Mouse (Mus musculus) heart, embryonic 12.5 days (tissue): ENCODE data around the gene Foxn1. TPM values are rescaled to one million over a fixed set of nuclear protein-coding genes. Genes with fewer than 3 reads are reported as not detected.

ENCODE experiments used
- ATAC-seq: fragments of 200-750 bp; cut with Nextera tagmentation; 2 replicates; pipeline ENCODE4 v1.8.0; 2017; ENCODE audit warnings: moderate TSS enrichment, moderate library complexity; ENCODE audit not compliant: insufficient number of reproducible peaks, low FRiP score
- H3K27ac ChIP-seq: fragments of 300-500 bp; sonication (generic); 2 replicates; pipeline ENCODE4 v1.5.1; 2016; ENCODE audit warnings: mild to moderate bottlenecking, moderate library complexity; ENCODE audit not compliant: poor library complexity, severe bottlenecking
- H3K27me3 ChIP-seq: fragments of 300-500 bp; sonication (generic); replicated peaks from 2 replicates; pipeline ENCODE4 v1.6.1; 2016; ENCODE audit warnings: mild to moderate bottlenecking, moderate library complexity
- H3K36me3 ChIP-seq: fragments of 300-500 bp; sonication (generic); 2 replicates; pipeline ENCODE4 v1.6.1; 2016; ENCODE audit warnings: mild to moderate bottlenecking, moderate library complexity
- H3K4me1 ChIP-seq: fragments of 300-500 bp; sonication (generic); replicated peaks from 2 replicates; pipeline ENCODE4 v1.6.1; 2016; ENCODE audit warnings: mild to moderate bottlenecking
- H3K4me2 ChIP-seq: fragments of 300-500 bp; sonication (generic); 2 replicates; pipeline ENCODE4 v1.6.1; 2016; ENCODE audit warnings: mild to moderate bottlenecking, moderate library complexity
- H3K4me3 ChIP-seq: fragments of 300-500 bp; sonication (generic); 2 replicates; pipeline ENCODE4 v1.5.1; 2016; ENCODE audit warnings: mild to moderate bottlenecking
- H3K9ac ChIP-seq: fragments of 300-500 bp; sonication (generic); 2 replicates; pipeline ENCODE4 v1.6.1; 2016; ENCODE audit warnings: mild to moderate bottlenecking, moderate library complexity
- H3K9me3 ChIP-seq: fragments of 300-500 bp; sonication (generic); replicated peaks from 2 replicates; pipeline ENCODE4 v1.6.1; 2016; ENCODE audit warnings: mild to moderate bottlenecking, moderate library complexity
- WGBS: fragments of 180-500 bp; shearing (Covaris S2); methylation state at CpG from one replicate; pipeline ENCODE4 v1.1.7; 2016; 5-methylcytosine and 5-hydroxymethylcytosine counted together
- polyA plus RNA-seq: library from polyadenylated mRNA; unstranded; fragments of >200 nt; fragmentation: Nextera tagmentation; extraction: Ambion mirVana; gene quantifications from 2 replicates; pipeline ENCODE4 v1.2.1, GENCODE M21; 2016

The Foxn1 gene
- polyA plus RNA-seq, 1 experiment from 2014 or later, result not detected

DNA sequence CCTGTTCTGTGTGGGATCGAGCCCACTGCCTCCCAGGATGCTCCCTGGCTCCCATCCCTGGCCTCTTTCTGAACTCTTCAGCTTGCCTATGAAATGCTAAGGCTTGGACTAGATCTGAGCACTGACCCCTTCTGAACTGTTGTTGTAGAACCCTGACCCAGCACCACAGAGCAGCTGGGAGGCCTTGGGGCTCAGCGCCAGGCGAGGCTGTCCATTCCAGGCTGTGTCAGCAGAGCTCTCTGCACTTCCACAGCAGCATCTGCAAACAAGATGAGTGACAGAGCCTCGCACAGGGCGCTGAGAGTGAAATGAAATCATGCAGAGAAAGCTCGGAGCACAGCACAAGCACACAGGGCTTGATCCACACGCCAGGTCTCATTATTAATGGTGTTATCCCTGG is 13.7 kb downstream of the Foxn1 start:
- peaks cover 11% of the 10 kb centered on the region for H3K27me3 ChIP-seq
- 57% methylated on average over 7 of the region's 7 CpGs for WGBS
- H3K9ac ChIP-seq, result 0 out of 2 replicates have a peak overlapping the region, but pooled peaks have one; percentile 12
- H3K36me3 ChIP-seq, result no peaks in the 10 kb centered on the region
- no peaks in the 10 kb centered on the region for H3K9me3 ChIP-seq
- no peak overlapping the region for H3K27ac ChIP-seq
- no peak overlapping the region for H3K4me3 ChIP-seq
- H3K4me1 ChIP-seq, result no peaks in the 10 kb centered on the region
- no peak for ATAC-seq
- no peak overlapping the region for H3K4me2 ChIP-seq

DNA sequence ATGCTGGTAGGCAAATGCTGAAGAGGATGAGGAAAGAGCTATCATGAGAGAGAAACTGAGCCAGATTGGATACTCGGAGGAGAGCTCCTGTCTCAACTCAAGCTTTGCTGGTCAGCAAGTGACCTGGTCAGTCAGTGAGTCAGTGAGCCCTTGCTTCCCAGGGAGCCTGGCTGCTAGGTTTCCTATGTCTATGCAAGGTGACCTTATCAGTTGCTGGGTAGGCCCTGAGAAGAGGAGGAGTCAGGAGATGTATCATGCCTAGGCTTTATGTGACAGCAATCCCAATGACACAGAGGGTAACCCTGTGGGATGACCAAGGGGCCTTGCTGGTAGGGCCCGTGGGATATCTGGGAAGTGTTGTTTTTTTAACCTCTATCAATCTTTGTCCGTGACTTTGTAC is 14.2 kb downstream of the Foxn1 start:
- Histone ChIP-seq H3K9me3 (no peaks in the 10 kb centered on the region), H3K27me3 (peaks cover 7% of the 10 kb centered on the region; the same call in 1 of the 2 replicates), H3K27ac (no peak overlapping the region), H3K4me1 (no peaks in the 10 kb centered on the region), H3K4me3 (no peak overlapping the region), H3K36me3 (no peaks in the 10 kb centered on the region), H3K9ac (no peak overlapping the region), H3K4me2 (no peak overlapping the region)
- no peak for ATAC-seq
- 63% methylated on average over 3 of the region's 3 CpGs for WGBS

DNA sequence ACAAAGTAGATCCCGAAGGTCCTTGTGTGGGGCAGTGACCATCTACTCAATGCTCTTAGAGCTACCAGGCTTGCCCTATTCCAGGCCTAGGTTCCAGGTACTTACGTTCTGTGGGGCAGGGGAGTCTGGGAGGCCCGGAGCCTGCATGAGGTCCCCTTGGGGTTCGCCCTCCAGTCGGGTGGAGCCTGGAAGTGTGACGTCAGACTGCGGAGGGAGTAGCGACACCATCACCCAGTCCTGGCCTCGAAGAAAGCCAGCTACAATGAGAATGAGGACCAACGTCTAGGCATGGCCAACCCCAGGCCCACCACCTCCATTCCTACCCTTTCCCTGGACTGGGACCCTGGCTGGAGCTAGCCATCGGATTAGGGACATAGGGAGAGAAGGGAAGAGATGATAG is 14.6 kb downstream of the Foxn1 start:
- no peaks in the 10 kb centered on the region for H3K36me3 ChIP-seq
- 0 out of 2 replicates have a peak, but pooled peaks cover 5% of the 10 kb centered on the region for H3K27me3 ChIP-seq
- no peaks in the 10 kb centered on the region for H3K9me3 ChIP-seq
- H3K4me3 ChIP-seq, result no peak overlapping the region
- no peak overlapping the region for H3K9ac ChIP-seq
- ATAC-seq, result no peak
- WGBS, result 84% methylated on average over 11 of the region's 11 CpGs
- H3K27ac ChIP-seq, result no peak overlapping the region
- no peak overlapping the region for H3K4me2 ChIP-seq
- H3K4me1 ChIP-seq, result no peaks in the 10 kb centered on the region

DNA sequence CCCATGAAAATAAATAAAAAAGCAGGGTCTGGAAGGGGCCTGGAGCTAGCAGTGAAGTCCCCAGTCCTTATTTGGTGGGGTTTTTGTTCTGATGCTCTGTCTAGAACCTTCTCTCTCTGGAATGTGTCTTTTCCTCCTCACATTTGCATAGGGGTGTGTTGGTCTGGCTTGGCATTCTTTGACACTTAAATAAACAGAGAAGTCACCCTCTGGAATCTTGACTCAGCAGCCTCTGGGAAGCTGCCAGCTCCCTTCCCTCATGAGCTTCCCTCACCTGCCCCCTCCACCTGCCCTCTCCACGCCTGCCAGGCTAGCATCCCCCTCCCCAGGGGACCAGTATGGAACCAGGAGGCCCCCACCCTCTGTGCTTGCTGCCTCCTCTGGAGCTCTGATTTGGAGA is 16.0 kb downstream of the Foxn1 start:
- Histone ChIP-seq H3K4me3 (no peak overlapping the region), H3K4me1 (no peaks in the 10 kb centered on the region), H3K27me3 (0 out of 2 replicates have a peak, but pooled peaks cover 8% of the 10 kb centered on the region), H3K9me3 (no peaks in the 10 kb centered on the region), H3K9ac (no peak overlapping the region), H3K27ac (no peak overlapping the region), H3K4me2 (no peak overlapping the region), H3K36me3 (no peaks in the 10 kb centered on the region)
- no peak for ATAC-seq
- WGBS, result 50% methylated on average over 1 of the region's 1 CpGs

DNA sequence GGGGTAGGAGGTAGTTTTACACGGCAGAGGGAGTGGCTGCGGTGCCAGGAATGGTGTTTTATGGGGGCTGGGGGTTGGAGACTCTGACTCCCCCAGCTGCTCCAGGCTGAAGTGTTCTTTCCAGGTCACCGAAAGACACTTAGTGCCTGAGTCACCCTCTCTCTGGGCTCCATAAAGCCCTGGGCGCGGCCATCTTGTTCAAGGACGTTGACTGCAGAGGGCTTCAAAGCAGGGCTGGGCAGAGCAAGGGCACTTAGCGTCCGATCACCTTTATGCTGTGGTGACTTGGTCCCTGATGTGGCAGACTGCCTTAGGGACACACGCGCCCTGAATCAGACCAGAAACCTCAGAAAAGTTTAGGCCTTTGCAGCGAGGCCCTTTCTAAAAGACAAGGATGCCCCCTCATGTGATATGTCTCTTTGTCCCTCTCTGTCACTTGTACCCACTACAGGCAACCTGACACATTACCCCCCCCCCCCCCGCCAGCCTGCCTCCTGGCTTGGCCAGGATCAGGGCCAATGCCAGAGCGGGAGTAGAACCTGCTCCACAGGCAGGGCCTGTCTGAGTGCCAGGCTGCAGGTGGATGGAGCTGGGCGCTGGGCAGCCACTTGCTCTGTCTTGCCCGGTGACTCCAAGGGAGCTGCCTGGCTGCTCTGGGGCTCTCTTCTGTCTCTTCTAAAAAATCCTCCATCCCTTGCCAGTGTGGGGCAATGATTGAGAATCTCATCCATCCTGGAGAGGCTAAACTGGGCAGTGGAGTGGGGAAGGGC is 18.7 kb downstream of the Foxn1 start:
- H3K27me3 ChIP-seq, result 0 out of 2 replicates have a peak, but pooled peaks cover 20% of the 10 kb centered on the region
- 86% methylated on average over 15 of the region's 15 CpGs for WGBS

DNA sequence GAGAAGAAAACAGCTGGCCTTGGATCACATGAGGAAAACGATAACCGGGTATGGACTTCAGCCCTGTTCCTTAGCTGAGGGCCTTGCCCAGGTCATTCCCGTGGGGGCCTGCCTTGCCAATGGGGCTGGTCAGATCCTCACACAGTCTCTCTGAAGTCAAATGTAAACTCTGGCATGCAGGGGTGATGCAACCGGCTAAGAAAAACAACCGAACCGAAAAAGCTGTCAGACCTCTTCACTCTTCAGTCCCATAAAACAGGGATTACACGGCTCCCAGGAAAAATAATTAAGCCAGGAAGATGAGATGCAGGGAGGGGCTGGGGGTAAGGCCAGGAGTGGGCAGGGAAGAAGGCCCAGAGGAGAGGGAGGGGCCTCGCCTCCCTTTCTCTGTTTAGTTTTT is 22.3 kb downstream of the Foxn1 start:
- no peak for ATAC-seq
- no peaks in the 10 kb centered on the region for H3K9me3 ChIP-seq
- H3K4me1 ChIP-seq, result no peaks in the 10 kb centered on the region
- H3K36me3 ChIP-seq, result no peaks in the 10 kb centered on the region
- H3K4me2 ChIP-seq, result no peak overlapping the region
- 53% methylated on average over 8 of the region's 8 CpGs for WGBS
- peaks cover 30% of the 10 kb centered on the region; the same call in 1 of the 2 replicates for H3K27me3 ChIP-seq
- no peak overlapping the region for H3K9ac ChIP-seq
- no peak overlapping the region for H3K4me3 ChIP-seq
- no peak overlapping the region for H3K27ac ChIP-seq

More for the DNA sequence above, 18.7 kb downstream of the Foxn1 start:
- Histone ChIP-seq H3K4me3 (no peak overlapping the region), H3K9me3 (no peaks in the 10 kb centered on the region), H3K4me1 (no peaks in the 10 kb centered on the region), H3K9ac (no peak overlapping the region), H3K27ac (no peak overlapping the region), H3K36me3 (no peaks in the 10 kb centered on the region), H3K4me2 (no peak overlapping the region)
- no peak for ATAC-seq

DNA sequence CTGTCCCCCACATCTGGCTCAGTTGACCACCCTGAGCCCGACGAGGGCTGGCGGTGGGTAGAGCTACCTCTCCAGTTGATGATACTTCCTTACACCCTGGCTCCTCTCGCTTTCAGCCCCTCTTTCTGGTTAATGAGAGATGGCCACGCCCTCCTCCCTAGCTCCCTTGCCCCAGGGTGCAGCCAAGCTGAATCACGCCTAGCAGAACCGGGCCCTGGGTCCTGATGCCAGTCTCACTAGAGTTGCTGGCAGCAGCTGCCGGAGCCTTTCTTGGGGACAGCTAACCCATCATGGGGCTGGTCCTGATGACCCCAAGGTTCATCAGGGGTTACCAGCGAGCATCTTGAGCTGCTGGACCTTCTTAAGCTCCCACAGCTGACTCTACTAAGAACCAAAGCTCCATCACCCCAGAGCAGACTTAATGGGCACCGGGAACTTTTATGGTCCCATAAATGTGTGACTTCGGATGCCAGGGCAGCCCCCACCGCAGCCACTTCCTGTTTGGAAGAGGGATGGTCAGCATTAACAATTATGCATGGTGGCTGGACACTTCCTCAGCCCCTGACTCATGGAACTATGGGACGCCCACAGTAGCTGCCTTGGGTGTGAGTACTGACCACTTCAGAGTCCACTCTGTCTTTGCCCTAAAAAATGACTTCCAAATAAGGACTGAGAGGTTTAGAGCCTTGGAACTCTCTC is 22.9 kb downstream of the Foxn1 start:
- H3K4me1 ChIP-seq, result no peaks in the 10 kb centered on the region
- ATAC-seq, result no peak
- H3K9me3 ChIP-seq, result no peaks in the 10 kb centered on the region
- H3K4me3 ChIP-seq, result no peak overlapping the region
- H3K9ac ChIP-seq, result no peak overlapping the region
- H3K4me2 ChIP-seq, result no peak overlapping the region
- 75% methylated on average over 13 of the region's 13 CpGs for WGBS
- H3K27ac ChIP-seq, result no peak overlapping the region
- H3K36me3 ChIP-seq, result no peaks in the 10 kb centered on the region
- peaks cover 35% of the 10 kb centered on the region for H3K27me3 ChIP-seq

DNA sequence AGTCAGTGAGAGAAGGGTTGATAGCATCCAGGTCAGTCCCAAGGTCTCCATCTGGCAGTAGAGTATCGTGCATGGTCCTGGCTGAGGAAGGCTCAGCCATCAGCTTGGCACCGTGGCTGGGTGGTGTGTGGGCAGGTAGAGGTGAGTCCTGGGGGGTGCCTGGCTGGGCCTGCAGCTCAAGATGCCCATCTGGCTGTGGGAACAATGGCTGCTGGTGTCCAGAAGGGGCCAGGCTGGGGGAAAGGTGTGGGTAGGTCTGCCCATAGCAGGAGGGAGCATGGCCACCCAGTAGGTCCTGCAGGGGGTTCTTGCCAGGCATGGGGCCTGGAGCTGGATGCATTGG is 25.6 kb downstream of the Foxn1 start:
- ATAC-seq, result peak; percentile 8; the same call in 1 of the 2 replicates
- 60% methylated on average over 2 of the region's 2 CpGs for WGBS
- Histone ChIP-seq H3K27ac (no peak overlapping the region), H3K4me3 (no peak overlapping the region), H3K27me3 (peaks cover 37% of the 10 kb centered on the region), H3K9me3 (no peaks in the 10 kb centered on the region), H3K4me1 (no peaks in the 10 kb centered on the region), H3K4me2 (no peak overlapping the region), H3K9ac (no peak overlapping the region), H3K36me3 (no peaks in the 10 kb centered on the region)

DNA sequence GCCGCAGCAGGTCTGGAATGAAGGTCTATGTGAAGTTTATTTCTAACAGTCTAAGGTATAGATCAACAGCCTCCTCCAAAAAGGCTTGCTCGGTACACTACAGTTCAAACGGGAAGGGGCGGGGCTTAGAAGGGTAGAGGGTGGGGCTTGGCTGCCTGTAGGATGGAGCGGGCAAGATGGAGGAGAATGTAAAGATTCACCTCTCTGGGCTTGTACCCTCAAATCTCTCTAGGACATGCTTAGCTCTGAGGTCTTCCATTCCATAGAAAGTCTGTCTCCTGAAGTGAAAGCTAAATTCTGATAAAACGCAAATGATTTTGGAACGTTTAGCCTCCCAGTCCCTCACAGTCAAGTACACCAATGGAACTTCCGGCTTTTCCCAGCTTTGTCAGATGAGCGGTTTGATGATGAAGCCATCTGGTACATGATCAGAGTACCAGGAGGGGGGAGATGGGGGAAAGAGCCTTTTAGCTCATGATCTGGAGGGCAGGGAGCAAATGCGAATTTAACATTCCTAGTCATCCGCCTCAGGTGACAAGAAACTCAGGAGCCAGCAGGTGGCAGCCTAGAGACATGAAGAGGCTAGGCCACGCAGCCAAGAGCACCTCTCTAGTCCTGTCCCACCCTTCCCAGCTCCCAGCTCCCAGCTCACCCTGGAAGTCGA is 26.1 kb downstream of the Foxn1 start:
- Histone ChIP-seq H3K9me3 (no peaks in the 10 kb centered on the region), H3K4me3 (peak overlapping the region; percentile 37), H3K9ac (no peak overlapping the region), H3K4me1 (no peaks in the 10 kb centered on the region), H3K36me3 (no peaks in the 10 kb centered on the region), H3K27me3 (peaks cover 37% of the 10 kb centered on the region), H3K4me2 (peak overlapping the region; percentile 67), H3K27ac (no peak overlapping the region)
- ATAC-seq, result peak; percentile 67
- WGBS, result 8% methylated on average over 13 of the region's 13 CpGs

DNA sequence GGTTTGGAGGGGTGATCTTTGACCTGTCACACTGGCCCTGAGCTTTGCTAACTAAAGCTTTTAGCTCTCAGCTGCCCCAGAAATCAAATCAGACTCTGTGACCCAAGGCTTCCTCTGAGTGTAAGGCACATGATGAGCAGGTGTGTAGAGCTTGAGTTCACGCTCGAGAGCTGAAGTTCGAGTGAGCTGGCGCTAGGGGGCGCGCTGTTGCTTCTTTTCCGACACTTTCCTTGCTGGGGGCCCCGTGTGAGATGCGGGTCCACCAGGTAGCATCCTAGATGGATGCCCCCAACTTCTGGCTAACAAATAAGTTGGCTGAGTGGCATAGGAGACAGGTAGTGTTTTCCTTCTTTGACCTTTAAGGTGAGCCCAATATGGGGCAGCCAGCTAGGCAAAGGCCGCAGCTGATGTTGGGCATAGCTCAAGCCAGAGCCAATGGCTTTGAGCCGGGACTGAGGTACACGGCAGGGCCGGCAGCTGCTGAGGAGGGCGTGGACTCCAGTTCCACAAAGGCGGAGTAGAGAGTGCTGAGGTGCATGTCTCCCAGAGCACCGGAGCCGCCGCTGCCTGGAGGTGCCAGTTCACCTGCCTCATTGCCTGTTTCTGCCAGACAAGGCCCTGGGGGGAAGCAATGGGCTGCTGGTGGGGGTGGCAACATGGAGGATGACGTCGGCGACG is 27.9 kb downstream of the Foxn1 start:
- ATAC-seq, result no peak
- Histone ChIP-seq H3K4me1 (no peaks in the 10 kb centered on the region), H3K4me3 (no peak overlapping the region), H3K27me3 (peaks cover 32% of the 10 kb centered on the region), H3K9me3 (no peaks in the 10 kb centered on the region), H3K9ac (no peak overlapping the region), H3K27ac (no peak overlapping the region), H3K4me2 (no peak overlapping the region), H3K36me3 (no peaks in the 10 kb centered on the region)
- 16% methylated on average over 22 of the region's 22 CpGs for WGBS
